Mouse (Mus musculus) brain, adult 2 months (tissue): ENCODE measurements at regions not wholly inside any gene's neighbourhood (a gene's known extent, or its start where the extent isn't known, plus 50 kb on each side); places are given as distances from the start of the nearest gene placed in this dataset.
A peak's percentile ranks its signal among the peaks of the same experiment; 100 is the strongest.

Experiments
- DNase-seq: peaks from one replicate; pipeline ENCODE4 v3.0.0; 2011; ENCODE audit warnings: low read depth, low spot score

DNA sequence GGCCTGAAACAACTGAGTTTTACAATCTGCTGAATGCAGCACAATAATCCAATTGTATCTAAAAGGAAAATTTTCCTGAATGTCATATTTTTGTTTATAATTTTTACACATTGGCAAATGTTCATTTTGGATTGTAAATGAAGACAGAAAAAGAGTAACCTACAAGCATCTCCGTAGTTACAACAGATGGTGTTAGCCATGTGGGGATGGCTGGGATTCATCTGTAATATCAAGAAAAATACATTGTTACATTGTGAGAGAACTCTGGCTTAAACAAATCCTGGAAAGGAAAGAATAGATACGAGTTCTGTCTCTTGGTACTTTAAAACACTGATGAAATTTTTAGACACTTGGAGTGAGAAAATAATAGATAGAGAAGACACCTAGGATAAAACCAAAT lies 1106.0 kb downstream of the Grm8 start:
- DNase-seq: peak; percentile 49

DNA sequence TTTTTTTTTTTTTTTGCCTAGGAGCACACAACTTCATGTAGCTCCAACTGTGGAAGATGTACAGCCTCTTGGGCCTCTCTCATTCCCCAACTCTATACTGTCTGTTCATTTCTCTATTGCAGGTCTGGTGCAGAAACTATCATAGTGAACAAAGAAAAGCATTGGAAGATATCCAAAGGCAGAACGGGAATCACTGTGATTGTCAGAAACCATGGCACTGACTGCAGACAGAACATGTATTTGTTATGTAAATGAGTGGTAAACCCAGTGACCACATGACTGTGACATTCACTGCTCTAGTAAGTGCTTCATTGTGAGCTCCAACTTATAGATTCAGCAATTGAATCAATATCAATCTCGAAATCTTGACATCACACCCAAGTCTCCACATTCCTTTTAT lies 1106.6 kb downstream of the Grm8 start:
- DNase-seq: no peak

DNA sequence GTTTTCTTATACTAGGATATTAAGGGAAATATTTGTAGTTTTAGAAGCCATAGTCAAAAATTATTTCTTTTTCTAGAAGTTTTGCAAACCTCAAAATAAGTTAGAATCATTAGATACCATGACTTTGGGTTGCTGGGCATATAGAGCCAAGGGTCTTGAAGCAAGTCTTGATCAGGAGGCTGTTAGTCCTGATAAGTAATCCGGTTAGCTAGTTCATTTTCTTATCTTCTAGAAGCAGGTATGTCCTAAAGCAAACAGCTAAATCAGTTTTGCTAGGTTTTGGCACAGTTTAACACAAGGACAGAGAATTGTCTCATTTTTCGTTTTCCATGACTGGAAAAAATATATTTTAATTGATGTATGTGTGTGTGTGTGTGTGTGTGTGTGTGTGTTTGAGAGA lies 1113.3 kb downstream of the Grm8 start:
- DNase-seq: no peak

DNA sequence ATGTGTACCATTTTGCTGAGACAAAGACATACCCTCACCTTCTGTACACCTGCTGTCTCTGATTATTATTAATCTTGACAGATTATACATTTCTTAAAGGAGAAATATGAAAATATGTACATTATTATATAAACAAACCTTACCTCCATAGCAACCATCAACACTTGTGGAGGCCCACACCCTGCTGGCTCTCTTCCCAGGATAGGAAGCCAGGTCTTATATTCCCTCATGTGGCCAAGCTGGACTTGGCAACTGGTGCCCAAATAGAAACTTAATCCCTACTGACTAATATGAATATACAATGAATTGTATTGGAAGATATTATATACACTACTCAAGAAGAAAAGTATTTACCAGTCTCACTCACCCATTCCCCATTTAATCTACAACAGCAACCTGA lies 1120.5 kb downstream of the Grm8 start:
- DNase-seq: no peak

DNA sequence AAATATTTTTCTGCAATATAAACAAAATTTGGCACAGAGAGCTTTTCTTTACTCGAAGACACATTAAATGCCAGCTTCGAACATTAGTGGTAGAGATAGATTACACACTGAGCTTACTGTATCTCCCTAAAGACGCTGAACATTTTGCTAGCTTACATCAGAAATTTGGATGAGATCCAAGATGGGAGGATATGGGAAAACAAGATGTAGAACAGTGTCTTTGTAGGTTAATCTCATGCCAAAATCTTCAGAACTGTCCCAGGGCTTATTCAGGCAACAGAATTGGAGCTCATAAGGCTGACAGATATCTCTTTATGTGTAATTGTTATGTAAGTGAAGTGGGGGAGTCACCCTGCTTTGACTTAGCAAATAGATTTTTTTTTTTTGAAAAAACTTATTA lies 1158.4 kb downstream of the Grm8 start:
- peak; percentile 55 for DNase-seq

DNA sequence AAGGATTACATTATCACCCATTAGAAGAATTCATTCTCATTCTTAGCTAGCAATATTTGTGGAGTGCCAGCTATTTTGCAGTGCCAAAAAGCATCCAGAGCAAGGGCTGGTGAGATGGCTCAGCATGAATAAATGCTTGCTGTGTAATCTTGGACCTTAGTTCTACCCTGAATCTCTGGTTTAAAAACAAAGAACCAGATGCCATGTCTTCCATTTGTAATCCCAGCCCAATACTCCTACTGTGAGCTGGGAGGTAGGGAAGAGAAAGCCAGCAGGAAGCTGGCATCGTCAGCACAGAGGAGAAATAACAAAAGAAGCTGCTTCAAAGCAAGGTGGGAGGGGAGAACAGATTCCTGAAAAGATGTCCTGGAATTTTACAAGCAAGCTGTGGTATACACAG lies 1140.1 kb upstream of the Pot1a start:
- peak; percentile 11 for DNase-seq
